Mouse (Mus musculus): ENCODE data around the gene Pus7l. TPM values are rescaled to one million over a fixed set of nuclear protein-coding genes. Genes with fewer than 3 reads are reported as not detected.
"Not testable (repeated sequence)": the region's sequence is repeated elsewhere in the genome, so short reads cannot be mapped to it uniquely, and the experiment has no call there.

Gene Pus7l
- total RNA-seq, 2 experiments from 2014 or later, result 13.2 to 14.0 TPM

DNA sequence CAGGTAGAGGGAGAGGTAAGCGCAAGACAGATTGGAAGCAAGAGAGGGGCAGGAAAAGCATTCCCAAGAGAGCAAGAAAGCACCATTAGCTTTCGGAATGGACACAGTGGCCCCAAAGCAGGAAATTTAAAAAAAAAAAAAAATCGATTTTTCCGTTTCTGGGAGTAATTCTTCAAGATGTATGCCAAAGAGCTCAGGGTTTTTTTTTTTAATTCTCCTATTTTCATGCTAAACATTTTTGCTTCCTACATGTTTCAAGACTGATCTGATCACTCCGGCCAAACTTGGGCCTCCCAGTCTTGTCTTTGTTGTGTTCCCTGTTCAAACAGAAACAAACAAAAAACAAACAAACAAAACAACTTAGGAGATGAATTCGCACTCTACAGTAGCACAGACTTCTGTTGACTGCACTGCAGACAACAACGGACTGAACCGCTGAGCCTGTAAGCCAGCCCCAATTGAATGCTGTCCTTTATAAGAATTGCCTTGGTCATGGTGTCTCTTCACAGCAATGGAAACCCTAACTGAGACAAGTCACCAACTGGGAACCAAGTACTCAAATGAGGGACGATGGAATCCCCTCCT, 797 bp upstream of the Pus7l start:
- ATAC-seq (replicated peaks; ENCODE audit: low FRiP score, low TSS enrichment, poor library complexity, severe bottlenecking), result no peak

DNA sequence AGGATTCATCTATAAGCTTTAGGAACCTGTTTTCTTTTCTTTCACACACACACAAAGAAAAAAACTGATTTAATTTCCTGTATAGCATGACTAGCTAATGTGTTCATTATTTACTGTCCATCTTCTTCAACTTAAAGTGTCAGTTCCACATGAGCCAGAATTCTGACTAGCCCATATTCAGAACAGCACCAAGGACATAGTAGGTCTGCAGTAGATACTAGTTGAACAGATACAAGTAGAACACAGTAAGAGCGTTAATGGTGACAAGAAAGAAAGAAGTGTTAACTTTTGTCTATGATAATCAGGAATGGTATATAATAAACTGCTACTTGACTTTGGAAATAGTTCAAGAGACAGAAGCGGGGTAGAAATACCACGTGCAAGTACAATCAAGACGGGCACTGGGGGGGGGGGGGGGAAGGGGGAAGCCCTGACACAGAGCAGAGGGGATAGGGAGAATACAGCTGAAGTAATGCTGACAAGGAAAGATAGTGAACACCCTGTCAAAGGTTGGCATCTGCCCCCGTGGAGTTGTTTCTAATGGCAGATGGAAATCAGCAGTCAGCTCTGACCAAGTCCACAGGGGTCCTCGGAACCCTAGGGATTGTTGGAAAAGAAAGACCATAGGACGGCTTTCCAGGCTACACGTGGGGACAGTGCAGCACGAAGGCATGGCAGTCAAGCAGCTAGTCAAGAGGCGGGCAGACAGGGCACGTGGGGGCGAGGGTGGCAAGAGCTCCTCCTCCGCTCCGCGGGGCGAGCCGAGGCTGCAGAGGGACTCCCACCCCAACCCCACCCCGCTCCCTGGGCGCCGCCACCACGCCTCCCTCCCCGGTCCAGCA, 559 bp downstream of the Pus7l start:
- peak; percentile 79 for ATAC-seq (replicated peaks; ENCODE audit: low FRiP score, low TSS enrichment, poor library complexity, severe bottlenecking)

DNA sequence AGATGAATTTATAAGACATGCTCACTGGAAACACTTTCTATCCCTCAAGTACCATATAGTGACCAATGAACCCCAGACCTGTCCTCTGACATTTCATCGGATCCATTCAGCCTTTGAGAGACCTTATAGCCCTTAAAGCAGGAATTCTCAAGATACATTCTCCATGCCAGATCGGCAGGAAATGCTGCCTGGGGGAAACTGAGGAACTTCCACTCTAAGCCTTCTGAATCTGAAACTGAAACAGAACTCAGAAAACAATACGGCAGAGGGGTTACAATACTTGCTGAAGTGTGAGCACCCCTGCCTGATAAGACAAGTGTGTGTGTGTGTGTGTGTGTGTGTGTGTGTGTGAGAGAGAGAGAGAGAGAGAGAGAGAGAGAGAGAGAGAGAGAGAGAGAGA, 4.1 kb downstream of the Pus7l start:
- no peak for ATAC-seq (replicated peaks; ENCODE audit: low FRiP score, low TSS enrichment, poor library complexity, severe bottlenecking)

DNA sequence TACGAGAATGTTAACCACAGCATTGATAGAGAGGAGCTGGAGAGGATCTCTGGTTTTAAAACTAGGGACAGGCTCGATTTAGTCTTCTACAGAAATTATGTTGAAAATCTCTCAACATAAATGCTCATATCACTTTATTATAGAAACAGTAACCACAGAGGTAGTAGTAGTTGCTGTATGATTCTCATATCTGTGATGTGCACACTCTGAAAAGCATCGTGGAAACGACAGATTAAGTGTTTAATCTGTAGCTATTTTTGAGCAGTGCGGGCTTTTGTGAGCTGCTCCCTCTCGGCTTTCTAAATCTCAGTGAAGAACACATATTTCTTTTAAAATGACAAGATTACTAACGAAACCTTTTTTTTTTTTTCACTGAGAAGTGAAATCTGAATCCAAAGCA, 7.8 kb downstream of the Pus7l start:
- peak; percentile 73 for ATAC-seq (replicated peaks; ENCODE audit: low FRiP score, low TSS enrichment, poor library complexity, severe bottlenecking)

DNA sequence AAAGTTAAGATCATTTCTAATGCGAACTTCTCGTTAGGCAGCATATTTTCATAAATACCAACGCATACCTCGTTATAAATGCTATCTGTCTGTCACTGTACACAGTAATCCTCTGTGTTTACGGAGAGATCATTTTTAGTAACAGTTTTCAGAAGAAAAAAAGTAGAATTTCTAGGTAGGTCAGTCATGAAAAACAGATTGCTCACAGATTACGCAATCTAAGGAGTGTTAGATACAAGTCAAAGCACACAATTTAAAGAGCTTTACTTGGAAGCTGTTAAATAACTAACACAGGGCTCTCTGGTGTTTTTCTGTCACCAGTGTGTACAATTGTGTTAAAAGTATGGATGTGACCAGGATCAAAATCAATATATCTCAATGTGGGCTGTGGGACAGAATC, 10.4 kb downstream of the Pus7l start:
- no peak for ATAC-seq (replicated peaks; ENCODE audit: low FRiP score, low TSS enrichment, poor library complexity, severe bottlenecking)

DNA sequence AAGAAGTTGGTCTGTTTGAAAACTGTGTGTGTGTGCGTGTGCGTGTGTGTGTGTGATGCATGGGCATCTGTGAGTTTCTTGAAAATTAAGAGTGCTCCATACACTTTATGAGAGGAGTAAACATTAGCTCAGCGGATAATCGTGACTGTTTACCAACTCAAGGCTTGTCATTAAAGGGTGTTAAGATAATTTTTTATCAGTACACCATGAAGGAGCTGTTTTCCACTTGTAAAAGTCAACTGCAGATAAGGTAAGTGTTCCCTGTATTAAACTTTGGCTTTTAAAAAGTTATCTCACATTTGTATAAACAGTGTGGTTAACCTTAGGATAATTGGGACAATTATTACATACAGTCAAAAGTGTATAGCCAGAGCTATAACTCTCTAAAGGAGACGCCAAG, 11.0 kb downstream of the Pus7l start:
- ATAC-seq (replicated peaks; ENCODE audit: low FRiP score, low TSS enrichment, poor library complexity, severe bottlenecking), result peak; percentile 51

DNA sequence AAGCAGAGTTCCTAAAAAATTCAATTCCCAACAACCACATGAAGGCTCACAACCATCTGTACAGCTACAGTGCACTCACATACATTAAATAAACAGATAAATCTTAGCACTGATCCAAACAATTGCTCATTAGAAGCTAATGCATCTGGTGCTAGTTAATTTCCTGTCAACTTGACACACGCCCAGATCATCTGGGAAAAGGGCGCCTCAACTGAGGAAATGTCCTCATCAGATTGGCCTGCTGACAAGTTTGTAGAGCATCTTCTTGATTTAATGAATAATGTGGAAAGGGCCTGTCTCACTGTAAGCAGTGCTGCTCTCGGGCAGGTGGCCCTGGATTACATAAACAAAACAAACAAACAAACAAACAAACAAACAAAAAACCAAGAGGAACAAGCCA, 12.8 kb downstream of the Pus7l start:
- no peak for ATAC-seq (replicated peaks; ENCODE audit: low FRiP score, low TSS enrichment, poor library complexity, severe bottlenecking)

DNA sequence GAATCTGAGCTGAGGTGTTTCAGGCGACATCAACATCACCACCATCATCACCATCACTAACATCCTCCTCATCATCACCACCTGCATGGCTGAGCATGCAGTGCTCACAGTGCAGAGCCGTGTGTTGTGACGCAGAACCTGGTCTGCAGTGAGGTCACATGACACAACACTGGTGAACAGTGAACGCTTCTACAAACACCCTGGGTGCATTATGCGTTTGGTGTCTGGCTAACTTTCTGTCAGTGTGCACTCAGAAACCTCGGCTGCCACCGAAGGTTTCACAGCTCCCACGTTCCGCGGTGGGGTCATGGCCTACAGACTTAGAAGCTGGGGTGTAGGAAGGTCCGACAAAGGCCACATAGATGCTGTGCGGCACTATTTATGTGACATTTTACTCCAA, 18.4 kb downstream of the Pus7l start:
- ATAC-seq (replicated peaks; ENCODE audit: low FRiP score, low TSS enrichment, poor library complexity, severe bottlenecking), result no peak

DNA sequence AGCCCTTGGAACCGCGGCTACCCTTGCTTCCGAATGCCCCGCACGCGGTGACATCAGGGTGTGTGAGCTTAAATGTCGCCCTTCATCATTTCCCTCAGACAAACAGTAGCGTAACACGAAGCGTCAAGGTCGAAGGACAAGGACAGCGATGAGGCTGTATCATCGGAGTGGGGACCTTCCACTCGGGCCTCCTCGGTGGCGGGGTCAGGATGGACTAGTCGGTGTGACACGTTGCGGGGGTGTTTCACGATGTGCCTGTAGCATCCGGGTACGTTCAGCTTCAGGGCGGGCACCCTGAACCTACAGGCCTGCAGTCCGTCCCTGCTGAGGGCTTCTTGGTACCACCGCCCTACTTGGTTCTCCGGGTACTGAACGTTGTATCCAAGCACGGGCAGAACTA, 20.1 kb downstream of the Pus7l start:
- ATAC-seq (replicated peaks; ENCODE audit: low FRiP score, low TSS enrichment, poor library complexity, severe bottlenecking), result no peak

DNA sequence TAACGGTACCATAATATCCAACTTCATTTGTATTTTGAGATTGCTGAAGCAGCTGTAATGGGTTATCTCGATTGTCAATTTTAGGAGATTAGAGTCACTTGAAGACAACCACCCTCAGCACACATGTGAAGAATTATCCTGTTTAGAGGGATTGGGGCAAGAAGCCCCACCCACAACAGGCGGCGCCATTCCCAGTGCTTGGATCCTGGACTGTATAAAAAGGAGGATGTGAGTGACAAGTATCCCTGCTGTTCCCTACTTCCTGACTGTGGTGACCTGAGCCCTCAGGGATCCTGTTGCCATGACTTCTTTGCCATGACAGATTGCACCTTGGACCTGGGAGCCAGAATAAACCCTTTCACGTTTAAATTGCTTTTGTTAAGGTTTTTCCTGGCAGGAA, 22.4 kb downstream of the Pus7l start:
- no peak for ATAC-seq (replicated peaks; ENCODE audit: low FRiP score, low TSS enrichment, poor library complexity, severe bottlenecking)

DNA sequence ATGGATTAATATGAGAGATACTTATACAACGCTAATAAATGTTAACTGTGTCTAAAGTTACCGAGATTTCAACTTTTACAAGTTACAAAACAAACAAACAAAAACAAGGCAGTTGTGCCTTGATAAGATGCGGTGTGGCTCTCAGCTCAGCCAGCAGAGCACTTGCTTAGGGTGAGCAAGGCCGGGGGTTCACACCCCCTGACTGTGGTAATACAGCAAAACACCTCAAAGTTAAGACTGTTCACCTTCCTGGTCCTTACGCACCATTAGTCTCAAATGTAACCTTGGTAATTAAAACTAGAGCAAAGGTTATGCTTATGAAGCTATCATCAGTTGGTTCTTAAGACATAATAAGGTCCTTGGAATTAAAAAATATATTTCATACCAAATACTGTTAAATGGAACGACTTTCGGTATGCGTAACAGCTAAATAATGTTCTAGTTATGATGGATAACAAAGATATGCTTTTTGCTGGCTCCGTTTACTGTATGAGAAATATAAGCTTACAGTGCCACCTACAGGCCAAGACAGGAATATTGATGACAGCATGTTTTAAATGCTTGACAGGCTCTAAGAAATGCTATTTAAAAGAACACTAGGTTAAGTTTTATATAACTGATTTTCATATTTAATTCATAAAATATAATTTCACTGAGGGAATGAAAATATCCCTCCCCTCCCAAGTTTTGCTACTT, 23.0 kb downstream of the Pus7l start:
- ATAC-seq (replicated peaks; ENCODE audit: low FRiP score, low TSS enrichment, poor library complexity, severe bottlenecking), result peak; percentile 85

DNA sequence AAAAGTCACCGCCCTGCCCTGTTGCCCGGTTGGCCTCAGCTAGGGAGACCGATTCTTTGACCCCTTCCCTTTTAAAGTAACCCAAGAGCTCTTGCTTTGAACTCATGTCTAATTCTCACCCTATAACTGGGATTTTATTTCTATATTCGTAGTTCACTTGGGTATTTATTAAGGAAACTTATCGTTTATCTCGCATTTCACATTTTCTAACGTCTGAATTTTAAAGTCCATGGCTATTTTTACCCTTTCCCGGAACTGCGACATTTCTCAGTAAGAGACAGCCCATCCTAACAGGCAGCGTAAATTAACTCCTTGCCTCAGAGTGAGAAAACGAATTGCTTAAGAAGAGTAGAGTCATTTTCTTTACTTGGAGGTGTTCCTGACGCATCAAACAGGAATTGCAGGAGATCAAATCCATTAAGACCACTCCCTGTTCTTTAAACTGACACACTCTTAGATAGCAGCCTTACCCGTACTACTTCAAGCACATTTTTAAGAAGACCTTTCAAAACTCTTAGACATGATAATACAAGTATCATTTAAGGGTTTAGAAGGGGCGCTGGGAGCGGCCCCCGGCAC, 25.3 kb downstream of the Pus7l start:
- ATAC-seq (replicated peaks; ENCODE audit: low FRiP score, low TSS enrichment, poor library complexity, severe bottlenecking), result no peak

DNA sequence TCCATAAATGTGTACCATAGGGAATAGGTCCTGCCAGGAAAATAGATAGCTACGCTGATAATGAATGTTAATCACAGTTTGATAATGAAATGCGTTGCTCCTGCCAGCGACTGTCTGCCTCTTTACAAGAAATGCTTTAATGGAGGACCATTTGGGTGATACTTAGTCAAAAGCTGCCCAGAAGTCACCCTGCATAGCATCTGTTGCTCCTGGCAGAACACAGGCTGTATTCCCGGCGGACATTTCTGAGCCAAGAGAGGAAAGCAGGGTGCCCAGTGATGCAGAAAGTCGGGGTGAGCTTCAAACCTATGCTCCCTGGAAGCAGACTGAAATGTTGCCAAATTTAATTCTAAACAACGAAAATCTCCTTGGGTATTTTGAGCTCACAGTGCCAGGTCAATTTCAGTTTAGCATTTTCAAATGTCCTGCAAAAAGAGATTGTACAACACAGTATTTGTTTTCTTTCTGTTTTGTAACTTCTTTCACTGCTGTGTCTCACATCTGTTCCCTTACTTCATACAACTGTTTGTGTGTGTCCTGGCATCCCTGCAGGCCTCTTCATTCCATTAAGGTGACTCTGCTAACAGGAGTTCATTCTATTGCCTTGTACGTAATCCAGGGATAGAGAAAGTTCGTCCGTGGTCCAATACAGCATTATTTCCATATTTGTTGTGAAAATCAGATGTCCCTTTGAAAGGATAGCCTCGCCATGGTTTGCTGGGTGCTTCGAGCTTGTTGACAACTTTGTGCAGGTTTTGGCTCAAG, 39.7 kb downstream of the Pus7l start:
- no peak for ATAC-seq (replicated peaks; ENCODE audit: low FRiP score, low TSS enrichment, poor library complexity, severe bottlenecking)

DNA sequence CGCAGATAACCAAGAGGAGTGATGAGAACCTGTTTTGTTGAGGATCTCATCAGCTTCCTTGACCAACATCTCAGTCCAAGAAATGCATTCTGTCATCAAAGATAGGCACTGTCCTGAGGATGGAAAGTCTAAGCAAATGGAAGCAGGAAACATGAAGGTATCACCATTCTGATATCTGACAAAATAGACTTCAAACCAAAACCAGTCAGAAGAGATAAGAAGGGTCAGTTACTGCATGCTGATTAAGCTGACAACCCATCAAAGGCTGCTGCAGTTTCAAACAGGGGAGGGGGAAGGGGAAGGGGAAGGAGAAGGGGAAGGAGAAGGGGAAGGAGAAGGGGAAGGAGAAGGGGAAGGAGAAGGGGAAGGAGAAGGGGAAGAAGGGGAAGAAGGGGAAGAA, 44.1 kb downstream of the Pus7l start:
- ATAC-seq (replicated peaks; ENCODE audit: low FRiP score, low TSS enrichment, poor library complexity, severe bottlenecking), result no peak

DNA sequence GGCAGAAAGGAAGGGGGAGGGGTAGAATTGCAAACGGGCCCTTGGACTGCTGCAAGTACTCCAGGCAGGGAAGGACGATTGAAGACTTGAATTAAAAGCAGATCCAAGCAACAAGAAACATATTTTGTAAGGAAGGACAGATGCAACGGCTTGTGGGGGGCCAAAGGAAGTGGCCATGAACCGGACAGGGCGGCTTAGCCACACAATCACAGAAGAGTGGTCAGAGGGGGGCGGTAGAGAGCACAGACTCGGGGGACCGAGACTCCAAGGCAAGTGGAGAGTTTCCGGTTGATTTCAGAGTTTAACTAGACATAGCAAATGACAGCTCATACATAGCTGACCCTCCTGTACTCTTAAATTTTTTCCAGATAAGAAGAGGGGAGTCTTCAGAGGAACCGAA, 47.4 kb downstream of the Pus7l start:
- ATAC-seq (replicated peaks; ENCODE audit: low FRiP score, low TSS enrichment, poor library complexity, severe bottlenecking), result no peak

DNA sequence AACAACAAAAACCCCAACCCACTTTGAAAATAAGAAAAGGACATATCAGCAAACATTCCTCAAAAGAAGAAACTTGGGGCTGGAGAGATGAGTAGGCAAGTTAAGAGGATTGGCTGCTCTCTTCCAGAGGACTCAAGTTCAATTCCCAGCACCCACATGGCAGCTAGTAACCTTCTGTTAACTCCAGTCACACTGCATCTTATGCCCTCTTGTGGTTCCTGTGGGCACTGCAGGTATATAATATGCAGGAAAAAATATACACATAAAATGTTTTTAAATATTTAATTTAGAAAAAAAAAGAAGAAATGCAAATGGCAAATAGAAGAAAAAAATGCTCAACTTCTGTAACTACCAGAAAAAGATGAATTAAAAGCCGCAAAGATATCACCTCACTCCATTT, 48.9 kb downstream of the Pus7l start:
- no peak for ATAC-seq (replicated peaks; ENCODE audit: low FRiP score, low TSS enrichment, poor library complexity, severe bottlenecking)

DNA sequence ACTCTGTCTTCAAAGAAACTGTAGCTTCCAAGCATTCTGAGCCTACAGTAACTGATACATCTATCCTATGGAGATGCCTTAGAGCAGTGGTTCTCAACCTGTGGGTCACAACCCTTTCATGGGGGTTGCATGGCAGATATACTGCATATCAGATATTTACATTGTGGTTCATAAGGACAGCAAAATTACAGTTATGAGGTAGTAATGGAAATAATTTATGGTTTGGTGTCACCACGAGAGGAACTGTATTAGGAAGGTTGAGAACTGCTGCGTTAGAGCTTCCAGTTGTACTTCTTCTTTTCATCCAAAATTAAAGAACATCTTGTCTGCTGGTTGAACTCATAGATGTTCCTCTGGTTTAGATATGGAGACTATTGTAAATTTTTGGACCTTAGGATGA, 53.9 kb downstream of the Pus7l start:
- ATAC-seq (replicated peaks; ENCODE audit: low FRiP score, low TSS enrichment, poor library complexity, severe bottlenecking), result no peak

DNA sequence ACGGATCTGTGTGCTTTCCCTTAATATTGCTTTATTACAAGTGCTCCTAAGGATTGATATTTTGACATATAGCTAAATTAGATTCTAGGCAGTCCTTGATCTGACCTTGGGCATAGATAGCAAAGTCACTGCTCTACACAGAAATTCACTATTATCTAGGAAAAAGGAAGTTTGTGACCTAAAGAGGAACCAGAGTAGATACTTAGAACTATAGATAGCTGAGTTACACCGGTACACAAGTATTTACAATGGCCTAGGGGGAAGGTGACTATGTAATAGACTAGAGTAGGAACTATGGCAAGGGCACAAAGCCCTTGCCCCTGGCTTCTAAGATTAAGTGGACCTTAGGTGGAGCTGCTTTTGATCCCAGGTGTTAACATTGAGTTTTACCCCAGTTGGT, 55.3 kb downstream of the Pus7l start:
- not testable (repeated sequence) for ATAC-seq (replicated peaks; ENCODE audit: low FRiP score, low TSS enrichment, poor library complexity, severe bottlenecking)

DNA sequence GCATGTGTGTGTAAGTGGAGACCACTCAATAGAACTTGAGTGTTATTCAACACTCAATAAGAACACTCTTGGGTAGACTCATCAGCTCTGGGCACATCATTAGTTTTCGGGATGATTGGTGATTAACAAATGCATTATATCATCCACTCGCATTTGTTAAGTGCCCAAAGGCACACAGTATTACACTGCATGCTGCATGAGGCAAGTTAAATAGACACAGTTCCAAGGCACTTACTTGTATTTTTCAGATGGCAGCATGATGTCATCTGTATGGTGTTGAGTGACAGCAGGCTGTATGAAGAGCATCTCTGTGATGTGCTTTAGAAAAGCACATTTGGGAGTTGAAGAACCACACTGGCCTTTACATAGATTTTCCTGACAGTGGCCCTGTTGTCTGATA, 60.8 kb downstream of the Pus7l start:
- no peak for ATAC-seq (replicated peaks; ENCODE audit: low FRiP score, low TSS enrichment, poor library complexity, severe bottlenecking)

DNA sequence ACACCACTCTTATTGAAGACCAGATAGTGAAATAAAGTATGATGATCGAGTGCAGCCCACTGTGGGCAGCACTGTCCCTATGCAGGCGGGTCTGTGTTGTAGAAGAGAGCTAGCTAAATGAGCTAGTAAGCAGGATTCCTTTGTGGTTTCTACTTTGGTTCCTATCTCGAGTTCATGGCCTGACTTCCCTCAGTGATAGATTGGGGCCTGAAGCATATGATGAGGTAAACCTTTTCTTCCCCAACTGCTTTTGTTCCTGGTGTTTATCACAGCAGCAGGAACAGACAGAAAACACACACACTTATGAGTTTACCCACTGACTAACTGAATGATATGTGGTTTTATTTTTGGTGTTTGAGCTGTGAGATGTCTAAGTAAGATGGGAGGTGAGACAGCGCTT, 62.6 kb downstream of the Pus7l start:
- ATAC-seq (replicated peaks; ENCODE audit: low FRiP score, low TSS enrichment, poor library complexity, severe bottlenecking), result peak; percentile 57
